Mouse (Mus musculus) kidney, postnatal 25 days (tissue): ENCODE data around the gene Stra6l.

ENCODE experiments used
- DNase-seq, 2 experiments: peaks; one replicate each; pipeline ENCODE4 v3.0.0; 2021; ENCODE audit warnings: mixed read lengths in 2 of 2

Gene Stra6l

GRCm38 (mm10) chr4:45846263-45846662, 2.2 kb upstream of the Stra6l start:
- DNase-seq = no peak

- DNase-seq = peak; percentile 3 to 36
These were observed 327 bp downstream of the Stra6l start for GRCm38 (mm10) chr4:45848825-45849156.

GRCm38 (mm10) chr4:45849419-45849818, 955 bp downstream of the Stra6l start:
- no peak for DNase-seq

- DNase-seq = peak; percentile 64 to 89
These were observed 3.2 kb downstream of the Stra6l start for GRCm38 (mm10) chr4:45851640-45852051.

GRCm38 (mm10) chr4:45853496-45854246, 5.2 kb downstream of the Stra6l start:
- DNase-seq = no peak

- peak; percentile 79 to 87 for DNase-seq
These were observed 7.5 kb downstream of the Stra6l start for GRCm38 (mm10) chr4:45855803-45856424.

GRCm38 (mm10) chr4:45861160-45861559, 12.7 kb downstream of the Stra6l start:
- DNase-seq = no peak

- DNase-seq = no peak
These were observed 19.0 kb downstream of the Stra6l start for GRCm38 (mm10) chr4:45867416-45867815.

- DNase-seq = no peak
These were observed 20.8 kb downstream of the Stra6l start for GRCm38 (mm10) chr4:45869021-45869815.

- no peak for DNase-seq
These were observed 23.7 kb downstream of the Stra6l start for GRCm38 (mm10) chr4:45872147-45872546.

- DNase-seq = peak in 1 of 2 experiments; percentile 76
These were observed 30.5 kb downstream of the Stra6l start for GRCm38 (mm10) chr4:45878929-45879328.

- no peak for DNase-seq
These were observed 34.1 kb downstream of the Stra6l start for GRCm38 (mm10) chr4:45882521-45882920.

GRCm38 (mm10) chr4:45883250-45883649, 34.8 kb downstream of the Stra6l start:
- DNase-seq = no peak

- no peak for DNase-seq
These were observed 41.0 kb downstream of the Stra6l start for GRCm38 (mm10) chr4:45889487-45889886.

GRCm38 (mm10) chr4:45890066-45890761, 41.8 kb downstream of the Stra6l start, which contains the start of gene Ccdc180:
Ccdc180 (plus strand) TSS chr4:45890303.
- DNase-seq = peak; percentile 74 to 88

- peak; percentile 47 to 70 for DNase-seq
These were observed 48.1 kb downstream of the Stra6l start for GRCm38 (mm10) chr4:45896425-45897081.

GRCm38 (mm10) chr4:45898413-45898812, 49.9 kb downstream of the Stra6l start:
- no peak for DNase-seq

GRCm38 (mm10) chr4:45909256-45909655, 60.8 kb downstream of the Stra6l start:
- DNase-seq = no peak

- DNase-seq = no peak
These were observed 61.5 kb downstream of the Stra6l start for GRCm38 (mm10) chr4:45909924-45910323.

GRCm38 (mm10) chr4:45911256-45911655, 62.8 kb downstream of the Stra6l start:
- DNase-seq = no peak

- no peak for DNase-seq
These were observed 63.4 kb downstream of the Stra6l start for GRCm38 (mm10) chr4:45911876-45912275.

GRCm38 (mm10) chr4:45917091-45917490, 68.6 kb downstream of the Stra6l start:
- DNase-seq = no peak
